Mouse (Mus musculus): ENCODE data around the gene Cnbp. TPM values are rescaled to one million over a fixed set of nuclear protein-coding genes. Genes with fewer than 3 reads are reported as not detected.
A peak's percentile ranks its signal among the peaks of the same experiment; 100 is the strongest.

The Cnbp gene
- polyA plus RNA-seq (2016; fragmentation: Nextera tagmentation; extraction: Ambion mirVana): 1,473 and 1,500 TPM in 2 replicates

GRCm38 (mm10) chr6:87850900-87851614 lies at the start of gene Cnbp:
Gene Cnbp, minus strand, starts transcription at chr6:87851106.
- peak within 1 kb of the TSS; percentile 99 for H3K27ac ChIP-seq
- WGBS: under 1% methylated on average over 55 of the region's 55 CpGs
- H3K36me3 ChIP-seq (replicated peaks): peaks cover 29% of the 10 kb centered on the region

DNA sequence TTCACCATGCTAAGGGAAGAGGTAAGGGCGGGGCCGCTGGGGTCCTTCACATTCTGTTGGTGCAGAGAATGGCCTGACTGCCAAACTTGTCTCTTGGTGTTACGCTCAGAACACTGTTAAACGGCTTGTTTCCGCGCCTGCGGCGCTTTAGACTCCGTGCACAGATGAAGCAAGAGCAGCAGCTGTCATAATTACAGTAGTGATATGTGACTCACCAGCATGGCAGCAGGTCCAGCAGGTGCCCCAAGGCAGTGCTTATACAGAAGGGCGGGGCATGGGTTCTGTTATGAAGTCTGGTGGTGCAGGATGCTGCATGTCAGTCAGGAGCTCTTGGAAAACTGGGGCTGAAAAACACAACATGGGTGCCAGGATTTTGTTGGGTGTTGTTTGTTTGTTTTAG lies 47.1 kb upstream of the Cnbp start:
- H3K9me3 ChIP-seq: no peaks in the 10 kb centered on the region
- H3K4me1 ChIP-seq: no peaks in the 10 kb centered on the region
- DNase-seq (ENCODE audit: extremely low spot score, low spot score): no peak
- peaks cover 100% of the 10 kb centered on the region for H3K36me3 ChIP-seq (replicated peaks)
- H3K27ac ChIP-seq: no peak overlapping the region
- no peak overlapping the region for H3K4me3 ChIP-seq
- 97% methylated on average over 10 of the region's 10 CpGs for WGBS
- no peaks in the 10 kb centered on the region for H3K27me3 ChIP-seq (ENCODE audit: poor library complexity, severe bottlenecking)

More at GRCm38 (mm10) chr6:87850900-87851614, at the start of gene Cnbp:
- Histone ChIP-seq H3K4me1 (peaks cover 38% of the 10 kb centered on the region), H3K4me3 (peak within 1 kb of the TSS; percentile 99), H3K9me3 (no peaks in the 10 kb centered on the region), H3K27me3 (ENCODE audit: poor library complexity, severe bottlenecking) (no peaks in the 10 kb centered on the region)
- DNase-seq (ENCODE audit: extremely low spot score, low spot score): peak; percentile 95

- Histone ChIP-seq H3K36me3 (replicated peaks) (peaks cover 100% of the 10 kb centered on the region), H3K9me3 (no peaks in the 10 kb centered on the region), H3K27me3 (ENCODE audit: poor library complexity, severe bottlenecking) (no peaks in the 10 kb centered on the region), H3K27ac (no peak overlapping the region), H3K4me1 (peaks cover 2% of the 10 kb centered on the region), H3K4me3 (no peak overlapping the region)
- WGBS: 95% methylated on average over 7 of the region's 7 CpGs
- DNase-seq (ENCODE audit: extremely low spot score, low spot score): no peak
Observed at GRCm38 (mm10) chr6:87893931-87894330, 43.0 kb upstream of the Cnbp start.

DNA sequence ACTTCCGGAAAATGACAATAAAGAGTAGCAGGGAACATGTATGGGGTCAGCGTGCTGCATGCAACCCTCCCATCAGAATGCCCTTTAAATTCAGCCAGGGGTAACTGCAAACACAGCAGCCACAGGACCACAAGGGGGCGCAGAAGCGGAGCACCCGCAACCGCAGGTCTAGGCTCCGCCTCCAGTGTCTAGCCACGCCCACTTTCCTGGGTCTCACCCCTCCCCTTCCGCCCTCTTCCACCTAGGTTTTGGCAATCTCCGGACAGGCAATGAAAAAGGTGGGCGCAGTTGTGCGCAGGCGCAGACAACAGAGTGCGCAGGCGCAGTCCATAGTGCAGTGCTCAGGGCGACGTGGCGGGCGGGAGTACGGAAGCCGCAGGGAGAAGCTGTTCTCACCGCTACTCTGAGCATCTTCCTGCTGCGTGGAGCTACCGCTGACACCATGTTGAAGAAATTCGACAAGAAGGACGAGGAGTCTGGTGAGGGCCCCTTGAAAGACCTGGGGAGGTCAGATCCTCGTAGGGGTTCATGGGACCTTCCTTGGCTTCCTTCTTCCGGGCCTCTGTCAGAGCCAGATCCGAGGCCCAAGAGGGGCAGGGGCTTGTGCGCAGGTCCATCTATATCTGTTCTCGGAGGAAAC lies 36.8 kb upstream of the Cnbp start, which contains the start of gene Copg1:
Copg1 (plus strand) TSS at position 221 of the 640 bp plus-strand sequence.
- peak; percentile 100 for DNase-seq (ENCODE audit: extremely low spot score, low spot score)
- WGBS: under 1% methylated on average over 31 of the region's 31 CpGs
- no peaks in the 10 kb centered on the region for H3K9me3 ChIP-seq
- H3K36me3 ChIP-seq (replicated peaks): peaks cover 40% of the 10 kb centered on the region
- peaks cover 10% of the 10 kb centered on the region for H3K4me1 ChIP-seq
- H3K27ac ChIP-seq: peak within 1 kb of the TSS; percentile 92
- H3K4me3 ChIP-seq: peak within 1 kb of the TSS; percentile 84
- no peaks in the 10 kb centered on the region for H3K27me3 ChIP-seq (ENCODE audit: poor library complexity, severe bottlenecking)

GRCm38 (mm10) chr6:87886721-87887120 lies 35.8 kb upstream of the Cnbp start:
- DNase-seq (ENCODE audit: extremely low spot score, low spot score): no peak
- 98% methylated on average over 1 of the region's 1 CpGs for WGBS

GRCm38 (mm10) chr6:87882816-87883215 lies 31.9 kb upstream of the Cnbp start:
- no peak for DNase-seq (ENCODE audit: extremely low spot score, low spot score)
- H3K9me3 ChIP-seq: no peaks in the 10 kb centered on the region
- H3K4me1 ChIP-seq: no peaks in the 10 kb centered on the region
- H3K27ac ChIP-seq: no peak overlapping the region
- no peaks in the 10 kb centered on the region for H3K36me3 ChIP-seq (replicated peaks)
- H3K27me3 ChIP-seq (ENCODE audit: poor library complexity, severe bottlenecking): no peaks in the 10 kb centered on the region
- 74% methylated on average over 4 of the region's 4 CpGs for WGBS
- H3K4me3 ChIP-seq: no peak overlapping the region

More at GRCm38 (mm10) chr6:87886721-87887120, 35.8 kb upstream of the Cnbp start:
- peaks cover 10% of the 10 kb centered on the region for H3K4me1 ChIP-seq
- no peak overlapping the region for H3K27ac ChIP-seq
- H3K4me3 ChIP-seq: no peak overlapping the region
- H3K36me3 ChIP-seq (replicated peaks): peaks cover 30% of the 10 kb centered on the region
- no peaks in the 10 kb centered on the region for H3K9me3 ChIP-seq
- H3K27me3 ChIP-seq (ENCODE audit: poor library complexity, severe bottlenecking): no peaks in the 10 kb centered on the region

- no peaks in the 10 kb centered on the region for H3K36me3 ChIP-seq (replicated peaks)
- no peak for DNase-seq (ENCODE audit: extremely low spot score, low spot score)
- no peaks in the 10 kb centered on the region for H3K4me1 ChIP-seq
- H3K27ac ChIP-seq: no peak overlapping the region
- no peaks in the 10 kb centered on the region for H3K9me3 ChIP-seq
- no peaks in the 10 kb centered on the region for H3K27me3 ChIP-seq (ENCODE audit: poor library complexity, severe bottlenecking)
- WGBS: 83% methylated on average over 3 of the region's 3 CpGs
- no peak overlapping the region for H3K4me3 ChIP-seq
Observed at GRCm38 (mm10) chr6:87882221-87882620, 31.3 kb upstream of the Cnbp start.

DNA sequence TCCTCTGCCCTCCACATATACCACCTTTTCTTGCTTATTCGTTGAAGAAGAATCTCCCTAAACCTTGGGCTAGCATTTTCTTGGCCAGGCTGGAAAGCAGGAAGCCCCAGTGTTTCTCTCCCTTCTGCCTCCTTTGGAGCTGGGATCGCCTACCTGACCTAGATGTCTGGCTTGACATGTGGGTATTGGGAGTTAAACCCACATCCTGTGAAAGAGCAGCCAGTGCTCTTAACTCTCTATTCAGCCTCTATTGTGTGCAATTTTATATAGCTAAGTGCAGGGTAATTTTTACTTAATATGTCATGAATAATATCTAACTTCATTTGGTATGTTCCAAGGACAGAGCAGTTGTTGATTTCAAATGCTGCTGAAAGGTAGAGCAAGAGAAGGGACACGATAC lies 28.7 kb upstream of the Cnbp start:
- no peak for DNase-seq (ENCODE audit: extremely low spot score, low spot score)
- no peaks in the 10 kb centered on the region for H3K9me3 ChIP-seq
- H3K4me3 ChIP-seq: no peak overlapping the region
- no peaks in the 10 kb centered on the region for H3K27me3 ChIP-seq (ENCODE audit: poor library complexity, severe bottlenecking)
- no peak overlapping the region for H3K27ac ChIP-seq
- 81% methylated on average over 3 of the region's 3 CpGs for WGBS
- H3K4me1 ChIP-seq: 0 out of 2 replicates have a peak, but pooled peaks cover 3% of the 10 kb centered on the region
- H3K36me3 ChIP-seq (replicated peaks): no peaks in the 10 kb centered on the region

- 0 out of 2 replicates have a peak, but pooled peaks cover 3% of the 10 kb centered on the region for H3K4me1 ChIP-seq
- DNase-seq (ENCODE audit: extremely low spot score, low spot score): no peak
- no peaks in the 10 kb centered on the region for H3K9me3 ChIP-seq
- H3K36me3 ChIP-seq (replicated peaks): no peaks in the 10 kb centered on the region
- H3K27me3 ChIP-seq (ENCODE audit: poor library complexity, severe bottlenecking): no peaks in the 10 kb centered on the region
- H3K27ac ChIP-seq: no peak overlapping the region
- WGBS: 53% methylated on average over 4 of the region's 4 CpGs
- no peak overlapping the region for H3K4me3 ChIP-seq
Observed at GRCm38 (mm10) chr6:87879010-87879409, 28.1 kb upstream of the Cnbp start.

DNA sequence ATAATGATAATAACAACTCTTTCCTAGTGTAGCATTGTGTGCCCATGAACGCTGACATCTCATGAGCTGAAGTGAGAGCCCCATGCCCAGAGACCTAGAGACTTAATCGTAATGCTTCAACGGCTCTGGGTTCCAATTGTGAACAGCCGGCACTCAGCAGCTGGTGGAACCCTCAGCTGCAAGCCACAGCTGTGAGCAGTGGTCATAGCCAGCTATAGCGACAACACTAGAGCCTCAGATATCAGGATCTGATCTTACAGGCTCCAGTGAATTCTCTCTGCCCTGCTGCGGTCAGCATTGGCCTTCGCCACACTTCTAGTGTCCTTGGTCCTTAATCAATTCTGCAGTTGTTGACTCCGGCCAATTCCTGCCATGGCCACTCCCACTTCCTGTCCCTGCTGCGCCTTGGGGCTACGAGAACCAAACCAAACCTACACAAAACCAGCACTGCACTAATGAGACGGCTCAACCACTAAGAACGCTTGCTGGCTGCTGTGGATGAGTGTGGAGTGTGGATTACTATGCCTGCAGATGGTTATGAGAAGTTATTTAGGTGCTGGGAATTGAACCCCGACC lies 25.2 kb upstream of the Cnbp start:
- WGBS: 77% methylated on average over 13 of the region's 13 CpGs
- DNase-seq (ENCODE audit: extremely low spot score, low spot score): no peak

DNA sequence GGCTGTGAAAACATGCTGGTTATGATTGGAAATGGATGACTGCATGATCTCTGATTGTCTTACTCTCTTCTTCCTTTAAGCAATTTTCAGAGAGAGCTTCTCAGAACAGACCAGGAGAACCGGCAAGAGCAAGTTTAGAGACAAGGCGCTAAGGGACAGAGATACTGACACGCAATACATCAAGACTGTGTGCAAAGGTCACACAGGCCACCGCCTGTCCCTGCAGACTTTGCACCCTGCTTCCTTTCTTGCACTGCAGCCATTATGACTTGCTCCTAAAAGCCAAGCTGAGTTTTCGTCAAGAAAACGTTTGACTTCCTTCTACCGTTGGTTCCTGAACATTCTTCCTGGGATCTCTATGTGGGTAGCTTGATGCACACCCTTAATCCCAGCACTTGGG lies 24.7 kb upstream of the Cnbp start:
- 94% methylated on average over 7 of the region's 7 CpGs for WGBS
- Histone ChIP-seq H3K27me3 (ENCODE audit: poor library complexity, severe bottlenecking) (no peaks in the 10 kb centered on the region), H3K9me3 (no peaks in the 10 kb centered on the region), H3K4me1 (0 out of 2 replicates have a peak, but pooled peaks cover 3% of the 10 kb centered on the region), H3K27ac (no peak overlapping the region), H3K36me3 (replicated peaks) (no peaks in the 10 kb centered on the region), H3K4me3 (no peak overlapping the region)
- no peak for DNase-seq (ENCODE audit: extremely low spot score, low spot score)

More for the DNA sequence above, 25.2 kb upstream of the Cnbp start:
- H3K4me1 ChIP-seq: 0 out of 2 replicates have a peak, but pooled peaks cover 3% of the 10 kb centered on the region
- H3K27ac ChIP-seq: no peak overlapping the region
- no peaks in the 10 kb centered on the region for H3K27me3 ChIP-seq (ENCODE audit: poor library complexity, severe bottlenecking)
- no peaks in the 10 kb centered on the region for H3K36me3 ChIP-seq (replicated peaks)
- no peaks in the 10 kb centered on the region for H3K9me3 ChIP-seq
- H3K4me3 ChIP-seq: no peak overlapping the region

DNA sequence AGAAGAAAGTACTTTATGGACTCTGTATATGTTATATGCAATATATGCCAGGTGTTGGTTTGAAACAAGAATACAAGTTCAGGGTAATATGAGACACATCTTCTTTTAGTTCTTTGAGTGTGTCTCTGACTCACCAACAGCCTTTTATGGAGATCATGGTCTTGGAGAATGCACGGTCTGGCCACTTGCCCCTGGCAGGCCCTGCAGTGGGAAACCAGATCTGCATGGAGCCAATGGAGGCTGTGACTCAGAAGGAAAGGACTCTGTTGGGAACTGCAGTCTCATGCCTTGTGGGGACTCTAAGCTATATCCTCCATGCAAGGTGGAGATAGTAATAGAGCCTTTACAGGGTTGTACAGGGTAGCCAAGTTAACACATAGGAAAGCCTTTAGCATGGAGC lies 24.2 kb upstream of the Cnbp start:
- no peak overlapping the region for H3K4me3 ChIP-seq
- H3K27ac ChIP-seq: no peak overlapping the region
- no peak for DNase-seq (ENCODE audit: extremely low spot score, low spot score)
- H3K27me3 ChIP-seq (ENCODE audit: poor library complexity, severe bottlenecking): no peaks in the 10 kb centered on the region
- 0 out of 2 replicates have a peak, but pooled peaks cover 3% of the 10 kb centered on the region for H3K4me1 ChIP-seq
- no peaks in the 10 kb centered on the region for H3K9me3 ChIP-seq
- 88% methylated on average over 1 of the region's 1 CpGs for WGBS
- H3K36me3 ChIP-seq (replicated peaks): no peaks in the 10 kb centered on the region

- 0 out of 2 replicates have a peak, but pooled peaks cover 3% of the 10 kb centered on the region for H3K4me1 ChIP-seq
- WGBS: 90% methylated on average over 2 of the region's 2 CpGs
- H3K27me3 ChIP-seq (ENCODE audit: poor library complexity, severe bottlenecking): no peaks in the 10 kb centered on the region
- H3K36me3 ChIP-seq (replicated peaks): no peaks in the 10 kb centered on the region
- no peak for DNase-seq (ENCODE audit: extremely low spot score, low spot score)
- no peak overlapping the region for H3K27ac ChIP-seq
- no peak overlapping the region for H3K4me3 ChIP-seq
- H3K9me3 ChIP-seq: no peaks in the 10 kb centered on the region
Observed at GRCm38 (mm10) chr6:87873963-87874362, 23.1 kb upstream of the Cnbp start.

Measured in forebrain, embryonic 10.5 days (tissue).